Mouse (Mus musculus): ENCODE measurements around the gene Mpp6.

DNA sequence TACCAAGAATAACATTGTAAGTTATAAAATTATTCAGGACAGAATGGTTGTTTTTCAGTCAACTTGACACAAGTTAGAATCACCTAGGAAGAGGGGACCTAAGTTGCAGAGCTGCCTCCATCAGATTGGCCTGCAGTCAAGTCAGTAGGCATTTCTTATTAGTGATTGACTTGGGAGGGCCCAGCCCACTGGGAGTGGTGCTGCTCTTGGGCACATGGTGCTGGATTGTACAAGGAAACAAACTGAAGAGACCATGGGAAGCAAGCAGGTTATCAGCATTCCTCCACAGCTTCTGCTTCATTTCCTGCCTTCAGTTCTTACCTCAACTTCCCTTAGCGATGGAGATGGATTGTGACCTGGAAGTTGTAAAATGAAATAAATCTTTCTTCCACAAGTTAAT is 10.9 kb downstream of the Mpp6 start:
- TF ChIP-seq EP300 (IDR thresholded peaks at IDR 0.05; ENCODE audit: low read depth) (no peak), CTCF (IDR thresholded peaks at IDR 0.05; ENCODE audit: low read depth) (no peak)
